Mouse (Mus musculus) central nervous system, embryonic 18 days (tissue): ENCODE measurements around the gene Nmt2. TPM values are rescaled to one million over a fixed set of nuclear protein-coding genes. Genes with fewer than 3 reads are reported as not detected.

Experiments
- polyA plus RNA-seq: library from polyadenylated mRNA; depleted of rRNA; stranded (reverse); fragments of >200 nt; gene quantifications from 2 replicates; pipeline ENCODE4 v1.2.3, GENCODE M21; 2012; rRNA removed

Nmt2 gene
- 51.5 and 53.1 TPM in 2 replicates for polyA plus RNA-seq

DNA sequence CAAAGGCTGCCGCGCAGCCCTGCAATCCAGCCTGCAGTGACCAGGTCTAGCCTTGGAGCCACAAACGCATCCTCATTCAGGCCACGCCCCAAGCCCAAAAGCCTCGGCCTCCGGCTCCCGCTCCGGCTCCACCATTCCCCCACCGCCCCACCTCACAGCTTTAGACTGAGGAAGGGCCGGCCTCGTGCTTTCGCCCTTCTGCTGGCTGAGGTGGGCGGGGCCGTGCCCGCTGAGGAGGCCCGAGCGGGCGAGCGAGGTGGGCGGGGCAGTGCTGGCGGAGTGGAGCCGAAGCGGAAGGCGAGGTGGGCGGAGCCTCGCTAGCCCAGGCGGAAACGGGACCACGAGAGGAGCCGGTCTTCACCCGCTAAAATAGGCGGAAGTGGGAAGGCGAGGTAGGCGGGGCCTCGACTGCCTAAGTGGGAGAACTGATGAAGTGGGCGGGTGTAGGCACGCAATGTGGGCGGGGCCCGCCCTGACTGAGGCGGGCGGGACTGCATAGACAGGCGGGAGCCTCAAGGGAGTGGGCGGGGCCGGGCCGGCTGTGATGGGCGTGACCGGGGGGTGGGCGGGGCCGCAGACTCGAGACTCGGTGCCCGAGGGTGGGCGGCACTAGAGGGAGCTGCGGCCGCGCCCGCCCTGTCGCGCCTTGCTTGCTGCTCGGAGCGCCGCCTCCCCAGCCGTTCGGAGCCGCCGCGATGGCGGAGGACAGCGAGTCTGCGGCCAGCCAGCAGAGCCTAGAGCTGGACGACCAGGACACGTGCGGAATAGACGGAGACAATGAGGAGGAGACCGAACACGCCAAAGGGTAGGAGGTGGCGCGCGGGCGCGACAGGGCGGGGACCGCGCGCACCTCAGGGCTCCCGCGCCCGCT is at the start of gene Nmt2:
TSS of gene Nmt2 (plus strand) at position 611 of the 871 bp plus-strand sequence.

GRCm38 (mm10) chr2:3332484-3333242 is 48.7 kb downstream of the Nmt2 start, which contains the start of gene Rpp38:
Gene Rpp38, minus strand, starts transcription at chr2:3332643.

GRCm38 (mm10) chr2:3335611-3336301 is 51.7 kb downstream of the Nmt2 start, which contains the start of gene Acbd7:
Gene Acbd7, plus strand, starts transcription at chr2:3336168.

Other genes starting within 250 kb of the Nmt2 start
- gene Fam171a1, start 170.0 kb upstream of the Nmt2 start, polyA plus RNA-seq: 42.6 and 42.7 TPM in 2 replicates
- gene Rpp38, start 48.4 kb downstream of the Nmt2 start, polyA plus RNA-seq: 12.9 and 15.1 TPM in 2 replicates
- 2.9 and 3.7 TPM in 2 replicates for gene Acbd7, start 52.0 kb downstream of the Nmt2 start, polyA plus RNA-seq
- gene Olah, start 113.0 kb downstream of the Nmt2 start, polyA plus RNA-seq: 0.09 and 0.12 TPM in 2 replicates
- gene Meig1, start 138.4 kb downstream of the Nmt2 start, polyA plus RNA-seq: 5.4 and 5.7 TPM in 2 replicates
- gene Dclre1c, start 139.9 kb downstream of the Nmt2 start, polyA plus RNA-seq: 12.4 and 13.2 TPM in 2 replicates
- 5.4 and 5.7 TPM in 2 replicates for gene Suv39h2, start 190.8 kb downstream of the Nmt2 start, polyA plus RNA-seq
- gene Gm45902, start 228.6 kb downstream of the Nmt2 start, polyA plus RNA-seq: 5.2 and 5.3 TPM in 2 replicates
- gene Hspa14, start 228.6 kb downstream of the Nmt2 start, polyA plus RNA-seq: 61.8 and 66.6 TPM in 2 replicates
- 0.41 and 0.76 TPM in 2 replicates for gene Cdnf, start 228.8 kb downstream of the Nmt2 start, polyA plus RNA-seq